Mouse (Mus musculus): ENCODE data around the gene Pkig. TPM values are rescaled to one million over a fixed set of nuclear protein-coding genes. Genes with fewer than 3 reads are reported as not detected.

The Pkig gene
- total RNA-seq, 2 experiments from 2014 or later, result 93.9 to 125 TPM

DNA sequence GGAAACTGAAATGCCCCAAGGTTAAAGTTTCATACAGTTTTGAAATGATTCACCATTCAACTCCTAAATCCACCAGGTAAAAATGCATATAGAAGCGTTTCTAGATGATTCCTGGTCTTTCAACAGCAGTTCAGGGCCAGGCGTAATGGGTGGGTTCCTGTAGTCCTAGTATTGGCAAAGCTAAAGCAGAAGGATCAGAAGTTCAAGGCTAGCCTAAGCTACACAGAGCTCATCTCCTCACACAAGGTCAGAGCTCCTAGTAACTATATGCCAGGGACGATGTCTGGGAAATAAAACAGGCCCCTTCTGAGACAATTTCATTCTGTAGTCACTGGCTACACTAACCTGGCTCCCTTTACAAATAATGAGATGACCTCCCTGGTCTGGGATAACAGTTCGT, 27.0 kb upstream of the Pkig start:
- TF ChIP-seq CTCF (IDR thresholded peaks at IDR 0.05), result no peak
- Histone ChIP-seq H3K27ac (no peak overlapping the region), H3K4me3 (no peak overlapping the region)
- no peak for DNase-seq
- intact Hi-C loops (cut with DNase I), result no loop called here

DNA sequence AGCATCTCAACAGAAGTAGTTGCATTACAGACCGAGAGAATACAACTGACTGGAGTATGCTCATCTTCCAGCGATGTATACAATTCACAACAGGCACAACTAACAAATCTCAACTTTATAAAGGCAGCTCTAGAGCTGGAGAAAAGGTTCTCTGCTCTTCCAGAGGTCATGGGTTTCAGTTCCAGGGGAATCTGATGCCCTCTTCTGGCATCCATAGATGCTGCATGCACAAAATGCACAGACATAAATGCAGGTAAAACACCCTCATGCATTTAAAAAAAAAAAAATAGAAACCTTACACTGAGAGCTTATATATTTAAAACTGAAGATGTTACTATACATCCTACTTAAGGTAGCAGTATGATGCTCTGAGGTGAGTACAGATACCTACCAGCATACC, 26.5 kb upstream of the Pkig start:
- Histone ChIP-seq H3K4me3 (no peak overlapping the region), H3K27ac (no peak overlapping the region)
- no peak for DNase-seq
- intact Hi-C loops (cut with DNase I), result no loop called here
- TF ChIP-seq CTCF (IDR thresholded peaks at IDR 0.05), result peak; percentile 32; the same call in 1 of the 2 replicates

DNA sequence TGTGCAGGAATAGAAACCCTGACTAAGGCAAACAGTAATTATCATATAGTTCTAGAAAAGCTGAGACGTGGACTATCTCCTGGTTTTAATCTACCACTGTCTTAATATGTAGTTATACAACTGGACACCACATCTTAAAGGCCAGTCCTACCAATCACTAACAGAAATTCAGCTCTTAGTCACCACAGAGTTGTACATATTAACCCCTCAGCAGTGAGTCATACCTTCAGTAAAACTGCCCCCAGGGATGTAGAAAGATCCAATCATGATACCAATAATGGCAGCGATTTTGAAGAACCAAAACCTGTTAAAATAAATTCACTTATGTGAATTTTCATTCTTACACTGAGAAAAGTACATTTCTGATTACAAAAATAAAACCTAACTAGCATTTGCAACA, 24.0 kb upstream of the Pkig start:
- DNase-seq, result no peak
- TF ChIP-seq CTCF (IDR thresholded peaks at IDR 0.05), result no peak
- intact Hi-C loops (cut with DNase I), result no loop called here
- H3K27ac ChIP-seq, result no peak overlapping the region
- no peak overlapping the region for H3K4me3 ChIP-seq

DNA sequence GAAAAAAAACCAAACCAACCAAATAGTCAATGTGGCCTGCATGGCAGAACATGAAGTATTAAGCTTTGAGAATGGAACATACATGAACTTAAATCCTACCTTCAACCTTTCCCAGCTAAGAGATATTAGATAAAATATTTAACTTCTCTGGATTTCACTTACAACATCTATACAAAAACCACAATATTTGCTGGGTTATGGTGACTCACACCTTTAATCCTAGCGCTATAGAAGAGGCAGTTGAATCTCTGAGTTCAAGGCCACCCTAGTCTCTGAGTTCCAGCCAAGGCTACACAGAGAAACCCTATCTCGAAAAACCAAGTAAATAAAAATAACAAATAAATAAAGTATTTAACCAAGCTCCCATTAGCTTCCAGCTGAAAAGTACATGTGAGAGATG, 22.1 kb upstream of the Pkig start:
- H3K27ac ChIP-seq, result no peak overlapping the region
- H3K4me3 ChIP-seq, result no peak overlapping the region
- no peak for DNase-seq
- intact Hi-C loops (cut with DNase I), result no loop called here
- TF ChIP-seq CTCF (IDR thresholded peaks at IDR 0.05), result no peak

DNA sequence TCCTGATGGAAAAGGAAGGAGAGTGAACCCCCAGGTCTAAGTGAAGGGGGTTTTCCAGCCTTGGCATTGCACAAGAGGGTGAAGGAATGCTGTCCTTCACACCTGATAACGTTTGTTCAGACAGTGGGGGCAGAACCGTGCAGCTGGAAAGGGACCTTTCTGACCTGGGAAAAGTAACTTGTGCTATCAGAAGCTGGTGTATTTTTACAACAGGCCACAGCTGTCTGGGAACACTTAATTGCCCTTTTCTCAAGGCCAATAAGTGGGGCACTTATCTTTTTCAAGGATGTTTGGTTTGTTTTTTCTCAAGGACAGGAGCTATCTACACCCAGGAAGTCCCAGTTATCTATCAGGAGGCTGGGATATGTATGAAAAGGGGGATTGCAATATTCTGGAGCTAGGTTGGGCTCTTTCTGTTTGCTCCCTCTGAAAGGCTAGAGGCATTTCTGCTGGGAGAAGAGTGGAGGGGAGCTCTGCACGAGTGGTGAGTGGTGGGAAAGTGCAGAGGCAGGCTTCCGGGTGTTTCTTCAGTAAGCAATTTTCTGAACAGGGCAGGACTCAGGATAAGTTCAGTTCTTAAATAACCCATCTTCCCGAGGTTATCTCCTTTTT, 20.4 kb upstream of the Pkig start:
- TF ChIP-seq CTCF (IDR thresholded peaks at IDR 0.05), result no peak
- intact Hi-C loops (cut with DNase I), result loop anchor here (2.0 kb wide), 1 partner anchor 35 kb away; the partner anchor contains the start of gene Ttpal
- no peak for DNase-seq
- Histone ChIP-seq H3K4me3 (peak overlapping the region; percentile 63), H3K27ac (peak overlapping the region; percentile 6; the same call in 1 of the 2 replicates)

DNA sequence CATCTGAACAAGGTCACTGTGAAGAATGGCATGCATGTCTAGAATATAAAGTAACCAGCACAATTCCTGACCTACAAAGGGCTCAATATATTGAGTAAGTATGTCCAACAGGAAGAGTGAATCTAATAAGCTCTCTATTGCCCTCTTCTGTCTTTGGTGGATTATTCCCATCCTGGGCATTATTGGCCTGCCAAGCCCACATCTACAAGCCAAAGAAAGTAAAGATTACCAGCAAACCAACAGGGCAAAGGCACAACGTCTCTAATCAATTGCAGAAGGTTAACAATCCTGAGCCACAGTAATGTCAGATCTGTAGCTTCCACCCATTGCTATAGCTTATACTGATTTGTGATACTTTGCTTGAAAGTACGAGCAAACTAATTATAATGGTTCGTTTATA, 17.7 kb upstream of the Pkig start:
- no peak for DNase-seq
- peak overlapping the region; percentile 85 for H3K27ac ChIP-seq
- peak; percentile 9; the same call in 1 of the 2 replicates for TF ChIP-seq CTCF (IDR thresholded peaks at IDR 0.05)
- H3K4me3 ChIP-seq, result peak overlapping the region; percentile 63
- intact Hi-C loops (cut with DNase I), result no loop called here

DNA sequence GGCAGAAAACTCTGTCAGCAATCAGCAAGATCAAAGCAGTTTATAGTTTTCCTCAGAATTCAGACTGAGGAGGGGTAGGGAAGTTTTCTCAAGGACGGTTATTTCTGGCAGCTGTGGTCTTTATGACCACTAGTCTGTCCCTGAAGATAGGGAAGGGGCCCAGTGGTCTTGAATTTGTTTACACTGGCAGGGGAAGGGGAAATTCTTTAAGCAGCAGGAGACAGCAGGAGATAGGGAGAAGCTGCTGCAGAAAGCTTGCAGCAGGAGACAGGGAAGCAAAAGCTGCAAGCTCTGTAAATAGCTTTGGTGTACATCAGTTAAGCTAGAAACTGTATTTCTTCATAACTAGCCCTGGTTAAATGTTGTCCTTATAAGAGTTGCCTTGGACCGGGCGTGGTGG, 16.5 kb upstream of the Pkig start:
- no peak for DNase-seq
- peak overlapping the region; percentile 63 for H3K4me3 ChIP-seq
- TF ChIP-seq CTCF (IDR thresholded peaks at IDR 0.05), result no peak
- intact Hi-C loops (cut with DNase I), result no loop called here
- H3K27ac ChIP-seq, result peak overlapping the region; percentile 85

DNA sequence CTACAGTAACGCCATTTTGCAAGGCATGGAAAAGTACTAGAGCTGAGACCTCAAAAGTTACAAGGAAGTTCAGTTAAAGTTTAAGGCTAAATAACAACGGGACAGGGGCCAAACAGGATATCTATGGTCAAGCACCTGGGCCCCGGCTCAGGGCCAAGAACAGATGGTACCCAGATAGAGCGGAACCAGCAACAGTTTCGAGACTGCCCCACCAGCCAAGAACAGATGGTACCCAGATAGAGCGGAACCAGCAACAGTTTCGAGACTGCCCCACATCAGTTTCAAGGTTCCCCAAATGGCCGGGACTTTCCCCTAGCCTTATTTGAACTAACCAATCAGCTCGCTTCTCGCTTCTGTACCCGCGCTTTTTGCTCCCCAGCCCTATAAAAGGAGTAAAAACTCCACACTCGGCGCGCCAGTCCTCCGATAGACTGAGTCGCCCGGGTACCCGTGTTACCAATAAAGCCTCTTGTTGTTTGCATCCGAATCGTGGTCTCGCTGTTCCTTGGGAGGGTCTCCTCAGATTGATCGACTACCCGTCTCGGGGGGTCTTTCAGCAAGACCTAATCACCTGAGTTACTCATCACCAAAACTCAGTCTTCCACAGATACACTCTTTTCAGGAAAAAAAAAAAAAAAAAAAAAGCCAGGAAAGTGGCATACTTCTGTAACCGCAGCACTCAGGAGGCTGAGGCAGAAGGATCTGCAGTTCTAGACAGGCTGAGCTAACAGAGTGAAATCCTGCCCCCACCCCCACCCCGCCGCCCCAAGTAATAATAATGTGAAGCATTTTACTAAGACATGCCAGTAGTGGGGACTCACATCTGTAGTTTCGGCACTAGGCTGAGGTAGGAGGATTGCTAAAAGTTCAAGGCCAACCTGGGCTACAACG, 15.3 kb upstream of the Pkig start:
- H3K4me3 ChIP-seq, result peak overlapping the region; percentile 96

DNA sequence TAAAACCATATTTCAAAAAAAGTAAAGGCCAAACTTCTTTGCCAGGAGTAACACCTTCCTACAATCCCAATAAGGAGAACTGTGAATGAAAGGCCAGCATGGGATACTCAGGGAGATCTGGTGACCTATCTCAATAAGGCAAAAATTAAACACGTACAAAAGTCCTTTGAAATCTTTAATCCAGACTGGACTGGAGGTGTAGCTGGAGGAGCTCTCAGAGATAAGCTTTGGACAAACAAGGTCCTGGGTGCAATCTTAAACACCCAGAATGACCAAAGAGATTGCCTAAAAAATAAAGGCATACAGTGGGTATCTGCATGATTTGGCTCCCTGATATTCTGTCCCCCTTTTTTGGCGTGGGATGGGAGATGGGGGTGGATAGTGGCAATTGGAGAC, 14.6 kb upstream of the Pkig start:
- H3K4me3 ChIP-seq, result peak overlapping the region; percentile 96
- intact Hi-C loops (cut with DNase I), result no loop called here
- peak overlapping the region; percentile 98 for H3K27ac ChIP-seq
- DNase-seq, result no peak
- TF ChIP-seq CTCF (IDR thresholded peaks at IDR 0.05), result no peak

More for the DNA sequence above, 15.3 kb upstream of the Pkig start:
- DNase-seq, result peak; percentile 69
- peak overlapping the region; percentile 98 for H3K27ac ChIP-seq
- intact Hi-C loops (cut with DNase I), result no loop called here
- no peak for TF ChIP-seq CTCF (IDR thresholded peaks at IDR 0.05)

DNA sequence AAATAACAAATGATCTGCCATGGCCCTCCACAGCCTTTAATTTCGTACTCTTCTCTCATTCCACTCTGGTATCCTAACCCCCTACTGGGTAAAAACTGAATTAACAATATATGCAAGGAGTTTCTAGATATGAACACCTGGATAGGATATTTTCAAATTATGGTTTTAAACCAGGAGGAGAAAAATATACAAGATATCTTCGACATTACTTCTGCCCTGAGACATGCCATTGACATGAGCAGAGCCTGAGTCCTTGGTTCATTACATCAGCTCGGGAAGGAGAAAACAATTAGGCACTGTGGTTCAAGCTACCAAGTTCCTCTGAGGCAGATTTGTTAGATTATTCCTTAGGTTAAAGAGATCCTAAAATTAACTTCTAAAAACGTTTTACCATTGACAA, 14.1 kb upstream of the Pkig start:
- intact Hi-C loops (cut with DNase I), result no loop called here
- TF ChIP-seq CTCF (IDR thresholded peaks at IDR 0.05), result peak; percentile 21; the same call in 1 of the 2 replicates

DNA sequence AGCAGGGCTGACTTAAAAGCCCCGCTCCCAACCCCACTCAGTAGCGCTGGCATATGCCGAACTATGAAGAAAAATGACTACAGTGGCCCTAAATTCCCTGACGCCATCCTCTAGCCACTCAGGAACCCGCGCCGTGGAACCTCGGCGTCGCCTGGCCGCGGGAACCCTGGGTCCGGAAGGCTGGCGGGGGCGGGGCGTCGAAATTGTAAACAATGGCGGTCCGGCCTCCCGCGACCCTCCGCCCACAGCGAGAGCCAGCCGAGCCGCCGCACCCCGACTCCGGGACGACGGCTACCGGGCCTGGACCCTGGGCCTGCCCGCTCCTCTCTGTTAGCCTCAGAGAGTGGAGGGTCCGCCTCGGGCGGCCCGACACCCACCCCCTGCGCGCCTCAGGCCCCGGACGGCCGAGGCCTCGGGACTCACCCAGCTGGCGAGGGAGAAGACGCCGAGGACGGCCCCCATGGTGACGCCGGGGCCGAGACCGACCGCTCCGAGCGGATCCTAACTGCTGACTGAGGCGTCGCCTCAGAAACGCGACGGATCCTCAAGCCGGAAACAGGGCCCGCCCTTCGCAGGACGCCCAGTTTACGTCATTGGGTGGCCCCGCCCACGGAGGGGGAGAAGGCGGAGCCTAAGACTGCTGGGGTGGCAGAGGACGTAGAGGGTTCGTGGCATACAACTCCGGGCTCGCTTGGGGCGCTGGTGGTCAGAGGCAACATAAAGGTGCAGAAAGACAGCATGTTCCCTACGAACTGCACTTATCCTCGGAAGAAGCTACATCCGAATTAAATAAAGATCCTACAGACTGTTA, 13.4 kb upstream of the Pkig start, which contains the start of gene Serinc3:
Serinc3 (minus strand) TSS at position 557 of the 811 bp plus-strand sequence.
- intact Hi-C loops (cut with DNase I), result loop anchor here (1.0 kb wide), 2 partner anchors 14 to 72 kb away; partner anchors contain the start of gene Pkig
- peak; percentile 99 for DNase-seq
- Histone ChIP-seq H3K27ac (peak within 1 kb of the TSS; percentile 98), H3K4me3 (peak within 1 kb of the TSS; percentile 96)
- TF ChIP-seq CTCF (IDR thresholded peaks at IDR 0.05), result peak; percentile 57

More for the DNA sequence above, 14.1 kb upstream of the Pkig start:
- Histone ChIP-seq H3K4me3 (peak overlapping the region; percentile 96), H3K27ac (peak overlapping the region; percentile 98)
- DNase-seq, result no peak

Measured in gastrocnemius, adult 2 months (tissue).